Mouse (Mus musculus) stomach, embryonic 14.5 days (tissue): Measurements from ENCODE around the gene Klra17. TPM values are rescaled to one million over a fixed set of nuclear protein-coding genes. Genes with fewer than 3 reads are reported as not detected.
"Not testable (repeated sequence)": the region's sequence is repeated elsewhere in the genome, so short reads cannot be mapped to it uniquely, and the experiment has no call there.

ENCODE experiments used
- ATAC-seq: fragments of 200-750 bp; cut with Nextera tagmentation; 2 replicates; pipeline ENCODE4 v1.8.0; 2017; ENCODE audit warnings: low read depth, moderate TSS enrichment; ENCODE audit not compliant: insufficient number of reproducible peaks, insufficient read depth, low FRiP score
- H3K27ac ChIP-seq: fragments of 300-500 bp; sonication (generic); 2 replicates; pipeline ENCODE4 v1.5.1; 2014; ENCODE audit warnings: mild to moderate bottlenecking, low read length, moderate library complexity, mixed read lengths
- H3K27me3 ChIP-seq: fragments of 300-500 bp; sonication (generic); 2 replicates; pipeline ENCODE4 v1.6.1; 2014; ENCODE audit warnings: low read length, control low read depth, mixed read lengths; ENCODE audit not compliant: control insufficient read depth, insufficient read depth
- H3K36me3 ChIP-seq: fragments of 300-500 bp; sonication (generic); 2 replicates; pipeline ENCODE4 v1.6.1; 2014; ENCODE audit warnings: mild to moderate bottlenecking, control low read depth, low read length, moderate library complexity, mixed read lengths; ENCODE audit not compliant: control insufficient read depth, insufficient read depth
- H3K4me1 ChIP-seq: fragments of 300-500 bp; sonication (generic); 2 replicates; pipeline ENCODE4 v1.6.1; 2014; ENCODE audit warnings: low read length, control low read depth, mixed read lengths; ENCODE audit not compliant: control insufficient read depth, insufficient read depth
- H3K4me2 ChIP-seq: fragments of 300-500 bp; sonication (generic); replicated peaks from 2 replicates; pipeline ENCODE4 v1.6.1; 2014; ENCODE audit warnings: low read depth, low read length, control low read depth
- H3K4me3 ChIP-seq: fragments of 300-500 bp; sonication (generic); 2 replicates; pipeline ENCODE4 v1.5.1; 2014; ENCODE audit warnings: low read depth, low read length, control low read depth
- H3K9ac ChIP-seq: fragments of 300-500 bp; sonication (generic); replicated peaks from 2 replicates; pipeline ENCODE4 v1.6.1; 2014; ENCODE audit warnings: low read depth, mild to moderate bottlenecking, control low read depth, low read length, moderate library complexity, mixed read lengths
- H3K9me3 ChIP-seq: fragments of 300-500 bp; sonication (generic); 2 replicates; pipeline ENCODE4 v1.6.1; 2016; ENCODE audit warnings: low read depth, low read length, control low read depth; ENCODE audit not compliant: control insufficient read depth
- WGBS: fragments of 180-500 bp; shearing (Covaris S2); extraction: QIAGEN DNeasy Blood & Tissue Kit; methylation state at CpG from one replicate; pipeline ENCODE4 v1.1.7; 2014; 5-methylcytosine and 5-hydroxymethylcytosine counted together
- polyA plus RNA-seq: library from polyadenylated mRNA; unstranded; fragments of >200 nt; fragmentation: Nextera tagmentation; extraction: Ambion mirVana; gene quantifications from 2 replicates; pipeline ENCODE4 v1.2.1, GENCODE M21; 2014

The Klra17 gene
- not detected in 2 replicates for polyA plus RNA-seq

DNA sequence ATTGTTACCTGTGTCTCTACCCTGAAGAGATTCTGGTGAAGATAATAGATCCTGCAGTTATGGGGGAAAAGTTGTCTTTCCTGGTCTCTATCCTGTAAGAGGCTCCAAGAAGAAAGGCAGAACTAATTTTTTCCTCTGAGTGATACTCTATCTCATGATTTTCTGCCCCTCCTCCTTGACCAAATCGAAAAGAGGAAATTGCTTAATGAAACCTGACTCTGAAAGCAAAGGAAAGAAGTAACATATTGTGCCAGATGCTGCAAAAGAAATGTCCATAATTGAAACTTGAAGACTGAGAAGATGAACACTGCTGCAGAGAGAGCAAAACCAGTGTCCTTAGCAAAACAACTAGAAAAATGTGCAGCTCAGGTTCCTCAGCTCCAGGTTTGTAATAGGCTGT is at the start of gene Klra17:
Gene Klra17 (minus strand): TSS at position 124 of the 400 bp plus-strand sequence.
- Histone ChIP-seq H3K4me3 (no peak within 1 kb of the TSS), H3K9ac (no peak within 1 kb of the TSS), H3K36me3 (no peaks in the 10 kb centered on the region), H3K4me2 (no peak within 1 kb of the TSS), H3K27me3 (no peaks in the 10 kb centered on the region), H3K27ac (no peak within 1 kb of the TSS), H3K9me3 (0 out of 2 replicates have a peak, but pooled peaks cover 4% of the 10 kb centered on the region), H3K4me1 (no peaks in the 10 kb centered on the region)
- ATAC-seq: no peak
- 37% methylated on average over 1 of the region's 1 CpGs for WGBS

- ATAC-seq, H3K9me3 ChIP-seq, H3K4me3 ChIP-seq, H3K36me3 ChIP-seq, H3K27me3 ChIP-seq, H3K27ac ChIP-seq, H3K4me2 ChIP-seq, H3K4me1 ChIP-seq, H3K9ac ChIP-seq: not testable (repeated sequence)
Observed at GRCm38 (mm10) chr6:129917476-129917946, 41.0 kb upstream of the Klra17 start, which contains the start of gene Klra5. Gene Klra5, minus strand, starts transcription at chr6:129917650.

- H3K4me2 ChIP-seq: no peak overlapping the region
- 91% methylated on average over 1 of the region's 1 CpGs for whole genome bisulfite sequencing
- H3K4me3 ChIP-seq: no peak overlapping the region
- H3K27ac ChIP-seq: no peak overlapping the region
- H3K9me3 ChIP-seq: no peaks in the 10 kb centered on the region
- no peaks in the 10 kb centered on the region for H3K27me3 ChIP-seq
- no peak overlapping the region for H3K9ac ChIP-seq
- H3K36me3 ChIP-seq: no peaks in the 10 kb centered on the region
- no peak for ATAC-seq
- no peaks in the 10 kb centered on the region for H3K4me1 ChIP-seq
Observed at GRCm38 (mm10) chr6:129916996-129917395, 40.5 kb upstream of the Klra17 start.

- Histone ChIP-seq H3K27me3 (no peaks in the 10 kb centered on the region), H3K4me2 (no peak overlapping the region), H3K9ac (no peak overlapping the region), H3K9me3 (peaks cover 5% of the 10 kb centered on the region; the same call in 1 of the 2 replicates), H3K36me3 (no peaks in the 10 kb centered on the region), H3K27ac (no peak overlapping the region), H3K4me1 (no peaks in the 10 kb centered on the region), H3K4me3 (no peak overlapping the region)
- WGBS: 87% methylated on average over 2 of the region's 2 CpGs
- ATAC-seq: no peak
Observed at GRCm38 (mm10) chr6:129882525-129882924, 6.1 kb upstream of the Klra17 start.

- H3K9me3 ChIP-seq, H3K4me2 ChIP-seq, H3K4me1 ChIP-seq, H3K27ac ChIP-seq, H3K9ac ChIP-seq, H3K36me3 ChIP-seq, H3K27me3 ChIP-seq, ATAC-seq, H3K4me3 ChIP-seq: not testable (repeated sequence)
- WGBS: no CpG with 5 or more reads among the region's 3 CpGs
Observed at GRCm38 (mm10) chr6:129862349-129862748, 14.1 kb downstream of the Klra17 start, which contains the start of gene Gm17631. Gene Gm17631, plus strand, starts transcription at chr6:129862649.

DNA sequence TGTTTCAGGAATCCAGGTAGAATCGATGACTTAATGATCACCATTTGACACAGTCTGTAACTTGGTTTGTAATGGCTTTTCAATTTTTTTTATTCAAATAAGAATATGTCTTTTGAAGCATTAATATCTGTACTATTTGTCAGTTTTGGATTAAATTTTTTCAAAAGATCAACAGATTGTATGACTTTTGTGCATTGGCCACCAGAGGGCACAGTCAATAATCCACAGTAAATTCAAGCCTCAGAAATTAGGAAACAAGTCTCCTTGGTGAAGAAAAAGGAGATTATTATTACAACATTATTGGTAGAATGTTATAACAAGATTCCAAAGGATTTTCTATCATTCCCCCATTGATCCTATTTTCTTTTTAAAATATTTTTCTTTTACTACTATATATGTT is 50.9 kb downstream of the Klra17 start:
- Histone ChIP-seq H3K4me2 (no peak overlapping the region), H3K36me3 (no peaks in the 10 kb centered on the region)

GRCm38 (mm10) chr6:129824004-129824403 is 52.5 kb downstream of the Klra17 start:
- Histone ChIP-seq H3K36me3 (no peaks in the 10 kb centered on the region), H3K9me3 (0 out of 2 replicates have a peak, but pooled peaks cover 2% of the 10 kb centered on the region), H3K27ac (no peak overlapping the region), H3K27me3 (no peaks in the 10 kb centered on the region), H3K4me1 (no peaks in the 10 kb centered on the region), H3K4me2 (no peak overlapping the region), H3K4me3 (no peak overlapping the region), H3K9ac (no peak overlapping the region)
- 85% methylated on average over 1 of the region's 1 CpGs for WGBS
- no peak for ATAC-seq

More for the DNA sequence above, 50.9 kb downstream of the Klra17 start:
- H3K9me3 ChIP-seq: no peaks in the 10 kb centered on the region
- no peaks in the 10 kb centered on the region for H3K4me1 ChIP-seq
- H3K27ac ChIP-seq: no peak overlapping the region
- WGBS: 71% methylated on average over 1 of the region's 1 CpGs
- no peak for ATAC-seq
- no peak overlapping the region for H3K9ac ChIP-seq
- H3K4me3 ChIP-seq: no peak overlapping the region
- no peaks in the 10 kb centered on the region for H3K27me3 ChIP-seq

GRCm38 (mm10) chr6:129817731-129818130 is 58.7 kb downstream of the Klra17 start:
- no peak overlapping the region for H3K4me2 ChIP-seq
- ATAC-seq: no peak
- WGBS: 61% methylated on average over 3 of the region's 3 CpGs
- H3K9me3 ChIP-seq: 0 out of 2 replicates have a peak, but pooled peaks cover 3% of the 10 kb centered on the region
- H3K4me3 ChIP-seq: no peak overlapping the region
- H3K36me3 ChIP-seq: no peaks in the 10 kb centered on the region
- H3K27ac ChIP-seq: no peak overlapping the region
- no peak overlapping the region for H3K9ac ChIP-seq
- no peaks in the 10 kb centered on the region for H3K4me1 ChIP-seq
- H3K27me3 ChIP-seq: no peaks in the 10 kb centered on the region

DNA sequence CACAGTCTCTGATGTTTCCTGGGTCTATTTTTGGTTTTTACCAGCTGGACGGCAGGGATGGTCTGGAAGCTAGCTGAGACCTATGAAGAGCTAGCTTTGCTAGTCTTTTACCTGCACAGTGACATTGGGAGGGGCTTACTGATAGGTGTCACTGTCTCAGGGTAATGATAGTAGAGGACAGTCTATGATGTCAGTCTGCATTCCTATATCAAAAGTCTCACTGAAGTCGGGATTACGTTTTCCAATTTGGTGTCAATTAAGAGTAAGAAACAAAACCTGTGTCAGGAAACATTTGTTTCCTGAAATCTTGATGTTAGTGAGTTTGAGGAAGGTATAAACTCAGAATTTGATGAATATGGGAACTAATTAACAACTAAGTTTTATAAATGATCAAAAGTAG is 92.3 kb downstream of the Klra17 start, which contains the start of gene Gm156:
Gene Gm156 (minus strand): TSS at position 101 of the 400 bp plus-strand sequence.
- WGBS: 81% methylated on average over 3 of the region's 3 CpGs
- H3K4me2 ChIP-seq, H3K36me3 ChIP-seq, H3K27ac ChIP-seq, H3K4me3 ChIP-seq, H3K4me1 ChIP-seq, H3K27me3 ChIP-seq, H3K9me3 ChIP-seq, H3K9ac ChIP-seq, ATAC-seq: not testable (repeated sequence)
